Mouse (Mus musculus) C2C12 (cell line): ENCODE results near the gene Slc22a15.

Experiments
- CEBPB ChIP-seq: IDR thresholded peaks from one replicate; pipeline ENCODE4 v1.6.1; 2011; ENCODE audit warnings: low read depth, mild to moderate bottlenecking, control low read depth, moderate library complexity
- CTCF ChIP-seq: IDR thresholded peaks from one replicate; pipeline ENCODE4 v1.5.1; 2011; ENCODE audit not compliant: control insufficient read depth, insufficient read depth, insufficient read length
- FOSL1 ChIP-seq: IDR thresholded peaks from one replicate; pipeline ENCODE4 v1.8.0; 2011; ENCODE audit warnings: mild to moderate bottlenecking, low read length; ENCODE audit not compliant: poor library complexity, insufficient read depth, severe bottlenecking
- MAX ChIP-seq: IDR thresholded peaks from one replicate; pipeline ENCODE4 v1.6.1; 2011; ENCODE audit warnings: mild to moderate bottlenecking, control low read depth
- MYOD1 ChIP-seq: IDR thresholded peaks from one replicate; pipeline ENCODE4 v1.6.1; 2011; ENCODE audit warnings: low read depth; ENCODE audit not compliant: control insufficient read depth, insufficient read length
- MYOG ChIP-seq: IDR thresholded peaks from one replicate; pipeline ENCODE4 v1.6.1; 2011; ENCODE audit not compliant: control insufficient read depth, insufficient read length; ENCODE audit errors: extremely low read depth
- USF1 ChIP-seq: IDR thresholded peaks from one replicate; pipeline ENCODE4 v1.6.1; 2011; ENCODE audit warnings: low read depth, mild to moderate bottlenecking, control low read depth, moderate library complexity

GRCm38 (mm10) chr3:101816006-101816405, 108.2 kb downstream of the Slc22a15 start:
- TF ChIP-seq CTCF, result no peak
- TF ChIP-seq USF1, result no peak
- no peak for TF ChIP-seq MAX
- TF ChIP-seq MYOG, result no peak
- no peak for TF ChIP-seq CEBPB
- no peak for TF ChIP-seq FOSL1
- TF ChIP-seq MYOD1, result no peak
